30 mouse cellular contexts compared by ENCODE assay signal in the genomic region with DNA sequence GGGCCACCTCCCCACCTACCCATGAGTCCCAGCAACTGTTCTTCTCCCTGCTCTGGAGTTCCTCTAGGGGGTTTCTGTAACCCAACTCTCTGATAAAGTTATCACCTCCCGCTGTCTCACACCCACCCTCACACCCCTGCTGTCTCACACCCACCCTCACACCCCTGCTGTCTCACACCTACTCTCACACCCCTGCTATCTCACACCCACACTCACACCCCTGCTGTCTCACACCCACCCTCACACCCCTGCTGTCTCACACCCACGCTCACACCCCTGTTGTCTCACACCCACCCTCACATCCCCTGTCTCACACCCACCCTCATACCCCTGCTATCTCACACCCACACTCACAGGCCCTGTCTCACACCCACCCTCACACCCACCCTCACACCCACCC.
"Had no signal": no experiment of that assay in that cellular context is flagged by ENCODE, and none has a peak within 500 bp of the region (broad histone marks: within the 10 kb centered on the region; RNA-seq: fewer than 3 reads in every experiment).

No protein-coding gene starts in this region.

- H3K27ac ChIP-seq: left cerebral cortex, adult 2 months; limb, embryonic 10.5 days; limb, embryonic 12.5 days; limb, embryonic 13.5 days; limb, embryonic 15.5 days; liver, embryonic 13.5 days; liver, embryonic 14.5 days; liver, embryonic 15.5 days; lung, embryonic 15.5 days; macrophage; midbrain, embryonic 10.5 days; midbrain, embryonic 12.5 days; midbrain, embryonic 13.5 days; midbrain, embryonic 15.5 days had no signal

- H3K4me2 ChIP-seq: limb, embryonic 12.5 days; limb, embryonic 13.5 days; limb, embryonic 15.5 days; liver, embryonic 11.5 days; liver, embryonic 13.5 days; liver, embryonic 15.5 days; lung, embryonic 14.5 days; lung, embryonic 15.5 days; midbrain, embryonic 11.5 days; midbrain, embryonic 12.5 days; midbrain, embryonic 13.5 days; midbrain, embryonic 15.5 days had no signal

- H3K4me3 ChIP-seq: left cerebral cortex, adult 2 months; limb, embryonic 10.5 days; limb, embryonic 12.5 days; limb, embryonic 13.5 days; limb, embryonic 15.5 days; liver, embryonic 13.5 days; liver, embryonic 15.5 days; lung, embryonic 15.5 days; megakaryocyte, embryonic 14.5 days; midbrain, embryonic 10.5 days; midbrain, embryonic 12.5 days; midbrain, embryonic 13.5 days; midbrain, embryonic 15.5 days; myocyte had no signal

- H3K27me3 ChIP-seq: limb, embryonic 12.5 days; limb, embryonic 13.5 days; limb, embryonic 15.5 days; lung, embryonic 15.5 days; midbrain, embryonic 13.5 days; midbrain, embryonic 15.5 days had no signal

- H3K9ac ChIP-seq: limb, embryonic 12.5 days; limb, embryonic 13.5 days; limb, embryonic 15.5 days; liver, embryonic 13.5 days; liver, embryonic 14.5 days; liver, embryonic 15.5 days; lung, embryonic 14.5 days; lung, embryonic 15.5 days; midbrain, embryonic 12.5 days; midbrain, embryonic 13.5 days; midbrain, embryonic 15.5 days had no signal

- DNase-seq: left cerebral cortex, postnatal 4 days; liver; liver, embryonic 13.5 days; lung, adult 18-20 months; lung, adult 2 months; lung, embryonic 14.5 days; lung, postnatal 10 days; lung, postnatal 14 days; lung, postnatal 36 days; lung, postnatal 4 days; midbrain, embryonic 14.5 days had no signal

- H3K9me3 ChIP-seq: limb, embryonic 10.5 days; limb, embryonic 12.5 days; limb, embryonic 13.5 days; limb, embryonic 15.5 days; liver, embryonic 13.5 days; liver, embryonic 15.5 days; lung, embryonic 15.5 days; midbrain, embryonic 10.5 days; midbrain, embryonic 12.5 days; midbrain, embryonic 13.5 days; midbrain, embryonic 15.5 days had no signal

- ATAC-seq: lung, postnatal 0 days; midbrain, embryonic 13.5 days; midbrain, embryonic 15.5 days; midbrain, embryonic 16.5 days had no signal

- H3K36me3 ChIP-seq: limb, embryonic 10.5 days; limb, embryonic 12.5 days; limb, embryonic 13.5 days; limb, embryonic 15.5 days; liver, embryonic 13.5 days; liver, embryonic 15.5 days; lung, embryonic 15.5 days; midbrain, embryonic 10.5 days; midbrain, embryonic 12.5 days; midbrain, embryonic 13.5 days; midbrain, embryonic 15.5 days had no signal

- H3K4me1 ChIP-seq: lung, embryonic 15.5 days; megakaryocyte, embryonic 14.5 days; midbrain, embryonic 13.5 days; midbrain, embryonic 15.5 days had no signal
